Mouse (Mus musculus) midbrain, embryonic 13.5 days (tissue): Measurements from ENCODE around the gene Znhit2. TPM values are rescaled to one million over a fixed set of nuclear protein-coding genes. Genes with fewer than 3 reads are reported as not detected.

Experiments used
- ATAC-seq: fragments of 200-750 bp; cut with Nextera tagmentation; 2 replicates; pipeline ENCODE4 v1.8.0; 2017; ENCODE audit warnings: mild to moderate bottlenecking, moderate TSS enrichment, moderate library complexity
- H3K27ac ChIP-seq: fragments of 300-500 bp; sonication (generic); 2 replicates; pipeline ENCODE4 v1.5.1; 2015; ENCODE audit warnings: inconsistent platforms, mild to moderate bottlenecking, moderate library complexity
- H3K27me3 ChIP-seq: fragments of 300-500 bp; sonication (generic); 2 replicates; pipeline ENCODE4 v1.6.1; 2015; ENCODE audit warnings: mild to moderate bottlenecking, inconsistent platforms
- H3K36me3 ChIP-seq: fragments of 300-500 bp; sonication (generic); 2 replicates; pipeline ENCODE4 v1.6.1; 2015; ENCODE audit warnings: mild to moderate bottlenecking, inconsistent platforms
- H3K4me1 ChIP-seq: fragments of 300-500 bp; sonication (generic); replicated peaks from 2 replicates; pipeline ENCODE4 v1.6.1; 2015; ENCODE audit warnings: inconsistent platforms
- H3K4me2 ChIP-seq: fragments of 300-500 bp; sonication (generic); replicated peaks from 2 replicates; pipeline ENCODE4 v1.6.1; 2015; ENCODE audit warnings: moderate library complexity, mild to moderate bottlenecking, inconsistent platforms
- H3K4me3 ChIP-seq: fragments of 300-500 bp; sonication (generic); replicated peaks from 2 replicates; pipeline ENCODE4 v1.5.1; 2015; ENCODE audit warnings: mild to moderate bottlenecking, inconsistent platforms
- H3K9ac ChIP-seq: fragments of 300-500 bp; sonication (generic); replicated peaks from 2 replicates; pipeline ENCODE4 v1.6.1; 2015; ENCODE audit warnings: mild to moderate bottlenecking, inconsistent platforms
- H3K9me3 ChIP-seq: fragments of 300-500 bp; sonication (generic); 2 replicates; pipeline ENCODE4 v1.6.1; 2016; ENCODE audit warnings: mild to moderate bottlenecking, inconsistent platforms
- WGBS: fragments of 180-500 bp; shearing (Covaris S2); methylation state at CpG from one replicate; pipeline ENCODE4 v1.1.7; 2015; 5-methylcytosine and 5-hydroxymethylcytosine counted together
- microRNA-seq: library from miRNA; unstranded; fragments of <30 nt; microRNA quantifications from one replicate; pipeline ENCODE4, GENCODE M21; 2016
- polyA plus RNA-seq: library from polyadenylated mRNA; unstranded; fragments of >200 nt; fragmentation: Nextera tagmentation; extraction: Ambion mirVana; gene quantifications from 2 replicates; pipeline ENCODE4 v1.2.1, GENCODE M21; 2015

Gene Znhit2
- polyA plus RNA-seq, 1 experiment from 2014 or later: 33.1 TPM

GRCm38 (mm10) chr19:6084478-6085248, 23.7 kb downstream of the Znhit2 start, which contains the start of the genes Zfpl1 and Cdca5:
Gene Zfpl1, minus strand, starts transcription at chr19:6084956.
Gene Cdca5, plus strand, starts transcription at chr19:6084983.
- peaks cover 28% of the 10 kb centered on the region for H3K36me3 ChIP-seq

GRCm38 (mm10) chr19:6085417-6085879, 24.5 kb downstream of the Znhit2 start:
- Histone ChIP-seq H3K4me2 (peak overlapping the region; percentile 96), H3K9me3 (no peaks in the 10 kb centered on the region), H3K27me3 (no peaks in the 10 kb centered on the region), H3K9ac (peak overlapping the region; percentile 52; the same call in 1 of the 2 replicates), H3K4me3 (peak overlapping the region; percentile 76), H3K36me3 (peaks cover 28% of the 10 kb centered on the region), H3K4me1 (peaks cover 25% of the 10 kb centered on the region), H3K27ac (no peak overlapping the region)
- ATAC-seq: peak; percentile 72
- under 1% methylated on average over 17 of the region's 17 CpGs for WGBS

More at GRCm38 (mm10) chr19:6084478-6085248, 23.7 kb downstream of the Znhit2 start, which contains the start of the genes Zfpl1 and Cdca5:
- ATAC-seq: peak; percentile 92
- no peaks in the 10 kb centered on the region for H3K27me3 ChIP-seq
- H3K4me3 ChIP-seq: peak within 1 kb of the TSS; percentile 76
- H3K9ac ChIP-seq: peak within 1 kb of the TSS; percentile 78
- peak within 1 kb of the TSS; percentile 96 for H3K4me2 ChIP-seq
- no peaks in the 10 kb centered on the region for H3K9me3 ChIP-seq
- H3K27ac ChIP-seq: peak within 1 kb of the TSS; percentile 47
- WGBS: under 1% methylated on average over 58 of the region's 58 CpGs
- H3K4me1 ChIP-seq: peaks cover 25% of the 10 kb centered on the region

GRCm38 (mm10) chr19:6088841-6089240, 27.8 kb downstream of the Znhit2 start:
- Histone ChIP-seq H3K4me2 (no peak overlapping the region), H3K36me3 (peaks cover 19% of the 10 kb centered on the region), H3K27me3 (no peaks in the 10 kb centered on the region), H3K9ac (no peak overlapping the region), H3K27ac (no peak overlapping the region), H3K4me3 (no peak overlapping the region), H3K4me1 (peaks cover 18% of the 10 kb centered on the region), H3K9me3 (no peaks in the 10 kb centered on the region)
- no peak for ATAC-seq
- WGBS: 95% methylated on average over 13 of the region's 13 CpGs

- Histone ChIP-seq H3K27ac (no peak within 1 kb of the TSS), H3K9ac (no peak within 1 kb of the TSS), H3K4me2 (no peak within 1 kb of the TSS), H3K27me3 (no peaks in the 10 kb centered on the region), H3K4me1 (no peaks in the 10 kb centered on the region), H3K9me3 (no peaks in the 10 kb centered on the region), H3K4me3 (no peak within 1 kb of the TSS), H3K36me3 (peaks cover 24% of the 10 kb centered on the region)
- 96% methylated on average over 7 of the region's 7 CpGs for WGBS
- ATAC-seq: no peak
Observed at GRCm38 (mm10) chr19:6094119-6094518, 33.1 kb downstream of the Znhit2 start, which contains the start of gene AC131692.1. Gene AC131692.1, plus strand, starts transcription at chr19:6094419.

- Histone ChIP-seq H3K27me3 (no peaks in the 10 kb centered on the region), H3K27ac (no peak overlapping the region), H3K9ac (no peak overlapping the region), H3K4me1 (no peaks in the 10 kb centered on the region), H3K9me3 (no peaks in the 10 kb centered on the region), H3K4me2 (no peak overlapping the region), H3K4me3 (no peak overlapping the region), H3K36me3 (peaks cover 5% of the 10 kb centered on the region)
- ATAC-seq: no peak
- 92% methylated on average over 3 of the region's 3 CpGs for WGBS
Observed at GRCm38 (mm10) chr19:6097847-6098246, 36.9 kb downstream of the Znhit2 start.

- no peak for ATAC-seq
- H3K9ac ChIP-seq: no peak overlapping the region
- H3K36me3 ChIP-seq: no peaks in the 10 kb centered on the region; the same call in 1 of the 2 replicates
- no peaks in the 10 kb centered on the region for H3K4me1 ChIP-seq
- no peak overlapping the region for H3K27ac ChIP-seq
- H3K4me2 ChIP-seq: no peak overlapping the region
- no peaks in the 10 kb centered on the region for H3K9me3 ChIP-seq
- H3K4me3 ChIP-seq: no peak overlapping the region
- WGBS: 73% methylated on average over 6 of the region's 6 CpGs
- H3K27me3 ChIP-seq: no peaks in the 10 kb centered on the region
Observed at GRCm38 (mm10) chr19:6101186-6101585, 40.2 kb downstream of the Znhit2 start.

GRCm38 (mm10) chr19:6102169-6102853, 41.3 kb downstream of the Znhit2 start:
- Histone ChIP-seq H3K4me1 (no peaks in the 10 kb centered on the region), H3K4me3 (no peak overlapping the region), H3K9ac (no peak overlapping the region), H3K27ac (no peak overlapping the region), H3K36me3 (no peaks in the 10 kb centered on the region; the same call in 1 of the 2 replicates), H3K9me3 (no peaks in the 10 kb centered on the region), H3K4me2 (no peak overlapping the region), H3K27me3 (no peaks in the 10 kb centered on the region)
- no peak for ATAC-seq
- 81% methylated on average over 6 of the region's 6 CpGs for WGBS

- no peaks in the 10 kb centered on the region for H3K36me3 ChIP-seq
- no peaks in the 10 kb centered on the region for H3K9me3 ChIP-seq
- ATAC-seq: no peak
- H3K4me3 ChIP-seq: no peak overlapping the region
- WGBS: 75% methylated on average over 4 of the region's 4 CpGs
- 0 out of 2 replicates have a peak overlapping the region, but pooled peaks have one; percentile 1 for H3K9ac ChIP-seq
- no peaks in the 10 kb centered on the region for H3K27me3 ChIP-seq
- no peak overlapping the region for H3K4me2 ChIP-seq
- no peaks in the 10 kb centered on the region for H3K4me1 ChIP-seq
- H3K27ac ChIP-seq: no peak overlapping the region
Observed at GRCm38 (mm10) chr19:6104476-6104875, 43.5 kb downstream of the Znhit2 start.

GRCm38 (mm10) chr19:6105586-6105985, 44.6 kb downstream of the Znhit2 start, which contains the start of gene Naaladl1:
Gene Naaladl1, plus strand, starts transcription at chr19:6105782.
- 0 out of 2 replicates have a peak within 1 kb of the TSS, but pooled peaks have one; percentile 1 for H3K9ac ChIP-seq
- no peak within 1 kb of the TSS for H3K4me3 ChIP-seq
- WGBS: 89% methylated on average over 7 of the region's 7 CpGs
- no peak within 1 kb of the TSS for H3K27ac ChIP-seq
- no peak for ATAC-seq
- no peaks in the 10 kb centered on the region for H3K36me3 ChIP-seq
- H3K27me3 ChIP-seq: no peaks in the 10 kb centered on the region
- H3K4me1 ChIP-seq: no peaks in the 10 kb centered on the region
- H3K4me2 ChIP-seq: no peak within 1 kb of the TSS
- H3K9me3 ChIP-seq: no peaks in the 10 kb centered on the region

Small RNAs within 50 kb of the gene (microRNA-seq; reads per million reads assigned to microRNA genes)
- 2.7 reads per million, percentile 9 among the genes with 10 or more reads in this experiment for gene Mir6988

Other genes starting within 250 kb of the Znhit2 start
- 16.8 and 19.0 TPM in 2 replicates for gene Frmd8, start 185.9 kb upstream of the Znhit2 start, polyA plus RNA-seq
- gene Slc25a45, start 183.4 kb upstream of the Znhit2 start, polyA plus RNA-seq: 1.4 and 2.0 TPM in 2 replicates
- gene Tigd3, start 167.0 kb upstream of the Znhit2 start, polyA plus RNA-seq: 16.4 and 16.9 TPM in 2 replicates
- gene Dpf2, start 148.2 kb upstream of the Znhit2 start, polyA plus RNA-seq: 157 and 158 TPM in 2 replicates
- 7.5 and 7.8 TPM in 2 replicates for gene Cdc42ep2, start 136.4 kb upstream of the Znhit2 start, polyA plus RNA-seq
- 31.6 and 32.1 TPM in 2 replicates for gene Pola2, start 97.0 kb upstream of the Znhit2 start, polyA plus RNA-seq
- not detected in 2 replicates for gene Slc22a20, start 75.0 kb upstream of the Znhit2 start, polyA plus RNA-seq
- gene Capn1, start 45.3 kb upstream of the Znhit2 start, polyA plus RNA-seq: 1.9 and 2.3 TPM in 2 replicates
- 27.8 and 33.8 TPM in 2 replicates for gene Syvn1, start 14.6 kb upstream of the Znhit2 start, polyA plus RNA-seq
- 73.7 and 74.7 TPM in 2 replicates for gene Mrpl49, start 3.4 kb upstream of the Znhit2 start, polyA plus RNA-seq
- 632 and 647 TPM in 2 replicates for gene Fau, start 3.3 kb upstream of the Znhit2 start, polyA plus RNA-seq
- gene Tm7sf2, start 7.2 kb downstream of the Znhit2 start, polyA plus RNA-seq: 44.1 and 45.9 TPM in 2 replicates
- gene Vps51, start 16.0 kb downstream of the Znhit2 start, polyA plus RNA-seq: 90.8 and 91.4 TPM in 2 replicates
- not detected in 2 replicates for gene Tmem262, start 18.8 kb downstream of the Znhit2 start, polyA plus RNA-seq
- gene Gm28374, start 21.1 kb downstream of the Znhit2 start, polyA plus RNA-seq: 2.4 TPM in 2 replicates
- gene Zfpl1, start 23.8 kb downstream of the Znhit2 start, polyA plus RNA-seq: 83.3 and 84.8 TPM in 2 replicates
- 19.1 and 19.3 TPM in 2 replicates for gene Cdca5, start 23.8 kb downstream of the Znhit2 start, polyA plus RNA-seq
- not detected in 2 replicates for gene AC131692.1, start 33.2 kb downstream of the Znhit2 start, polyA plus RNA-seq
- 0.52 and 0.58 TPM in 2 replicates for gene Naaladl1, start 44.6 kb downstream of the Znhit2 start, polyA plus RNA-seq
- 35.1 and 41.8 TPM in 2 replicates for gene Sac3d1, start 57.5 kb downstream of the Znhit2 start, polyA plus RNA-seq
- gene Snx15, start 67.1 kb downstream of the Znhit2 start, polyA plus RNA-seq: 42.3 and 44.4 TPM in 2 replicates
- gene Batf2, start 79.8 kb downstream of the Znhit2 start, polyA plus RNA-seq: 0.27 TPM in 1 of 2 replicates, not detected in the other
- 115 and 118 TPM in 2 replicates for gene Arl2, start 80.4 kb downstream of the Znhit2 start, polyA plus RNA-seq
- not detected in 2 replicates for gene Majin, start 123.2 kb downstream of the Znhit2 start, polyA plus RNA-seq
- gene Gpha2, start 165.2 kb downstream of the Znhit2 start, polyA plus RNA-seq: not detected in 2 replicates
- 78.4 and 84.8 TPM in 2 replicates for gene Ppp2r5b, start 174.7 kb downstream of the Znhit2 start, polyA plus RNA-seq
- 11.4 and 12.4 TPM in 2 replicates for gene Atg2a, start 180.5 kb downstream of the Znhit2 start, polyA plus RNA-seq
- 89.7 and 93.8 TPM in 2 replicates for gene Ehd1, start 215.5 kb downstream of the Znhit2 start, polyA plus RNA-seq
- 0.39 and 0.46 TPM in 2 replicates for gene Cdc42bpg, start 245.3 kb downstream of the Znhit2 start, polyA plus RNA-seq